Mouse (Mus musculus) ovary, adult 10 weeks (tissue): Measurements from ENCODE around the gene Nop14. TPM values are rescaled to one million over a fixed set of nuclear protein-coding genes. Genes with fewer than 3 reads are reported as not detected.

Experiments used
- polyA plus RNA-seq: library from polyadenylated mRNA; stranded (reverse); fragments of 350-450 nt; fragmentation: Illumina TruSeq; extraction: RNeasy Lipid Tissue Mini Kit (QIAGEN cat#74804); gene quantifications from one replicate; pipeline ENCODE4 v1.2.3, GENCODE M21; 2014

Nop14 gene
- polyA plus RNA-seq: 47.3 TPM

DNA sequence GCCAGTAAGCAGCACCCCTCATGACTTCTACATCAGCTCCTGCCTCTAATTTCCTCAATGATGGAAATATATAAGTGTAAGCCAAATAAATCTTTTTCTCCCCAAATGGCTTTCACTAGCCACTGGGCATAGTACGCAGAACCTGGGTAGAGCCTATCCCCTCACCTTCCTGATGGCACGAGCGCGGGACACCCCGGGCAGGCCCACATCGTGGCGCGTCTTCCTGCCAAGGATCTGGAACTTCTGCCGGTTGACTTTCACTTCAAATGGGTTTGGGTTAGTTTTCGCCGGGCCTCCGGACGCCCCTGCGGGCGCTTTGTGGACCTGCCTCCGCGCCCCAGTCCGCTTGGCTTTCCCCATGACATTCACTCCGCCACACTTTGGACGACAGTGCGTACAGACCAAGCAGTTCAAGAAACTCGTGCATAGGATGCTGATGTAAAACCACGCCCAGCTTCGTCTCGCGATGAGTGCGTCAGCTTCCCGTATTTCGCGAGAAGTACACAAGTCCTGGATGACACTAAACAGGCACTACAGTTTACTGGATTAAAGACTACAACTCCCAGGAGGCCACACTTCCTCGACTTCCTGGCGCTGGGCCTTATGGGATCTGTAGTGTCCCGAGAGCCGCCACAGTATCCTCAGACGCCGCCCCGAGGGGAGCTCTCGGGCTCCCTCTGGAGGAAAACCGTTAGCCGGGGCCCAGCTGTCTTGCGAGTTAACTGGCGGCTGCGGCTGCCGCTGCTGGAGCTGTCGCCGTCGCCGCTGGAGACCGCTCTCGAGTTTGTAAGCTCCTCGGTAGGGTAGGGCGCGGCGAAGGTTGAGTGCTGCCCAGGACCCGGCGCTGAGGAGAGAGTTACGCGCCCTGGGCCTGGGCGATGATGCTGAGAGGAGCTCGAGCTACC is at the start of gene Nop14, which contains the start of gene Grk4:
Nop14 (minus strand) TSS at position 463 of the 905 bp plus-strand sequence.
Grk4 (plus strand) TSS at position 694 of the 905 bp plus-strand sequence.

GRCm38 (mm10) chr5:34636481-34637287 is 23.3 kb downstream of the Nop14 start, which contains the start of gene Mfsd10:
Gene Mfsd10 (minus strand): TSS chr5:34637212.

Other genes with a start within 250 kb of the Nop14 start
- 6.5 TPM for gene Tnip2, start 146.2 kb downstream of the Nop14 start, polyA plus RNA-seq
- gene Sh3bp2, start 134.3 kb downstream of the Nop14 start, polyA plus RNA-seq: 1.4 TPM
- gene Add1, start 86.5 kb downstream of the Nop14 start, polyA plus RNA-seq: 138 TPM
- gene Mfsd10, start 22.9 kb downstream of the Nop14 start, polyA plus RNA-seq: 1.4 TPM
- 13.8 TPM for gene Grk4, start 231 bp upstream of the Nop14 start, polyA plus RNA-seq
- 8.2 TPM for gene Htt, start 101.6 kb upstream of the Nop14 start, polyA plus RNA-seq
- gene Msantd1, start 247.9 kb upstream of the Nop14 start, polyA plus RNA-seq: not detected